Mouse (Mus musculus): ENCODE measurements around the gene Cdca3. TPM values are rescaled to one million over a fixed set of nuclear protein-coding genes. Genes with fewer than 3 reads are reported as not detected.
"Not testable (repeated sequence)": the region's sequence is repeated elsewhere in the genome, so short reads cannot be mapped to it uniquely, and the experiment has no call there.

Gene Cdca3
- polyA plus RNA-seq, 1 experiment from 2014 or later, result 194 TPM

GRCm38 (mm10) chr6:124796200-124796599 is 33.1 kb upstream of the Cdca3 start:
- Histone ChIP-seq H3K27ac (replicated peaks) (0 out of 2 replicates have a peak overlapping the region, but pooled peaks have one; percentile 41), H3K9ac (no peak overlapping the region), H3K9me3 (replicated peaks) (no peaks in the 10 kb centered on the region), H3K36me3 (replicated peaks) (no peaks in the 10 kb centered on the region), H3K27me3 (no peaks in the 10 kb centered on the region), H3K4me2 (no peak overlapping the region), H3K4me1 (replicated peaks) (peaks cover 11% of the 10 kb centered on the region), H3K4me3 (replicated peaks) (no peak overlapping the region)
- WGBS (ENCODE audit: insufficient replicate concordance), result 70% methylated on average over 2 of the region's 2 CpGs
- no peak for ATAC-seq (ENCODE audit: insufficient read depth)

- not testable (repeated sequence) for ATAC-seq (ENCODE audit: insufficient read depth); H3K9ac ChIP-seq; H3K9me3 ChIP-seq (replicated peaks); H3K27me3 ChIP-seq; H3K36me3 ChIP-seq (replicated peaks)
- H3K4me1 ChIP-seq (replicated peaks), result peaks cover 40% of the 10 kb centered on the region
- peak overlapping the region; percentile 66; the same call in 1 of the 2 replicates for H3K27ac ChIP-seq (replicated peaks)
- peak overlapping the region; percentile 61 for H3K4me2 ChIP-seq
- peak overlapping the region; percentile 34; the same call in 1 of the 2 replicates for H3K4me3 ChIP-seq (replicated peaks)
- WGBS (ENCODE audit: insufficient replicate concordance), result 7% methylated on average over 6 of the region's 9 CpGs
These were observed 26.9 kb upstream of the Cdca3 start for GRCm38 (mm10) chr6:124802400-124802799.

GRCm38 (mm10) chr6:124803061-124803460 is 26.3 kb upstream of the Cdca3 start:
- Histone ChIP-seq H3K9ac (no peak overlapping the region), H3K4me2 (no peak overlapping the region), H3K9me3 (replicated peaks) (no peaks in the 10 kb centered on the region), H3K4me1 (replicated peaks) (peaks cover 46% of the 10 kb centered on the region), H3K27ac (replicated peaks) (no peak overlapping the region), H3K4me3 (replicated peaks) (no peak overlapping the region), H3K36me3 (replicated peaks) (no peaks in the 10 kb centered on the region), H3K27me3 (no peaks in the 10 kb centered on the region)
- no peak for ATAC-seq (ENCODE audit: insufficient read depth)
- 65% methylated on average over 3 of the region's 3 CpGs for WGBS (ENCODE audit: insufficient replicate concordance)

GRCm38 (mm10) chr6:124803691-124804090 is 25.7 kb upstream of the Cdca3 start:
- H3K36me3 ChIP-seq (replicated peaks); H3K4me2 ChIP-seq; H3K4me3 ChIP-seq (replicated peaks); H3K9ac ChIP-seq; ATAC-seq (ENCODE audit: insufficient read depth); H3K27ac ChIP-seq (replicated peaks); H3K9me3 ChIP-seq (replicated peaks); H3K27me3 ChIP-seq: not testable (repeated sequence)
- peaks cover 52% of the 10 kb centered on the region for H3K4me1 ChIP-seq (replicated peaks)
- WGBS (ENCODE audit: insufficient replicate concordance), result 86% methylated on average over 4 of the region's 4 CpGs

GRCm38 (mm10) chr6:124804341-124804740 is 25.0 kb upstream of the Cdca3 start:
- Histone ChIP-seq H3K4me1 (replicated peaks) (peaks cover 57% of the 10 kb centered on the region), H3K27me3 (no peaks in the 10 kb centered on the region), H3K4me3 (replicated peaks) (no peak overlapping the region), H3K36me3 (replicated peaks) (no peaks in the 10 kb centered on the region), H3K9me3 (replicated peaks) (no peaks in the 10 kb centered on the region), H3K4me2 (no peak overlapping the region), H3K27ac (replicated peaks) (no peak overlapping the region), H3K9ac (no peak overlapping the region)
- ATAC-seq (ENCODE audit: insufficient read depth), result no peak
- 46% methylated on average over 3 of the region's 3 CpGs for WGBS (ENCODE audit: insufficient replicate concordance)

DNA sequence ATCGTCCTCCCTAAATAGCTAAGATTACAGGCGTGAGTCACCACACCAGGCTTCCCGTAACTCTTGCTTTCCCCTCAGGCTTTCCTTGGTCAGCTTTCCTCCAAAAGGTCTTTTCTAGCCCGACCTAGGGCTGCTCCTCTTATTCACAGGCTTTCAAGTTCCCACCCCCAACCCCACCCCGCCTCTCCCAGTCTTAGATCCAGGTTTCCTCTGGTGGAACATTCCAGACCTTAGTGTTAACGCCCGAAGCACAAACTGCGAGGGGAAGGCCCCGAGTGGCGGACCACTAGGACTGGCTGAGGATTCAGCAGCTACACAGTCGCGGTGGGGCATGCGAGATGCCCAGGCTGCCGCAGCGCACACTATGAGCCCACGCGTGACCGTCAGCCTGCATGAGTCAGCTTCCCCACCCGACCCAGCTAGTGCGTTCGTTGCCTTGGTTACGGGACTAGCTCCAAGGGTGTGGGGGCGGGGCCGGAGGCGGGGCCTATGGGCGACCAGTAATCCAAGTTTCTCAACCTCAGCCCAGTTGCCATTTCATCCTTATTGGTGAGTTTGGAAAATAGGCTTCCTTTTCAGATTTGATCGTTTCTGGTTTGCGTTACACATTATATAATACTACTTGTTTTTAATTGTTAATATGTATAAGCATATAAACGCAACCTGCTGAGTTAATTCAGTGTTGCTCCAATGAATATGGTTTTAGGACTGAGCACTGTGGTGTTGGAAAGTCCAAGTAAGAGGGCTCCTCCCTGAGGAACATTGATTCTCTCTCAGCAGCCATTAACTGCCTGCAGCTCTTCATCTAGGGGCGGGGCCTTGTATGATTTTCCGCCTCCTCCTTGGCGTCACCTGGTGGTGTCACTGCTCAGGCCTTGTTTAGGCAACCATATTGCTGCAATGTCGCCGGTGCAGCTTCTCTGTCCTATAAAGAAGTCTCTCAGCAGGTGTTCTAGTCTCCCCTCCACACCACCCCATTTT is 23.7 kb upstream of the Cdca3 start:
- Histone ChIP-seq H3K36me3 (replicated peaks) (peaks cover 9% of the 10 kb centered on the region; the same call in 1 of the 2 replicates), H3K27me3 (no peaks in the 10 kb centered on the region), H3K4me1 (replicated peaks) (peaks cover 70% of the 10 kb centered on the region), H3K9me3 (replicated peaks) (no peaks in the 10 kb centered on the region), H3K4me2 (peak overlapping the region; percentile 91), H3K27ac (replicated peaks) (peak overlapping the region; percentile 82), H3K9ac (peak overlapping the region; percentile 52; the same call in 1 of the 2 replicates), H3K4me3 (replicated peaks) (peak overlapping the region; percentile 60)
- 3% methylated on average over 34 of the region's 34 CpGs for WGBS (ENCODE audit: insufficient replicate concordance)
- peak; percentile 56 for ATAC-seq (ENCODE audit: insufficient read depth)

- H3K9ac ChIP-seq, result no peak overlapping the region
- peaks cover 75% of the 10 kb centered on the region for H3K4me1 ChIP-seq (replicated peaks)
- peaks cover 17% of the 10 kb centered on the region for H3K36me3 ChIP-seq (replicated peaks)
- H3K4me2 ChIP-seq, result peak overlapping the region; percentile 91
- no peaks in the 10 kb centered on the region for H3K9me3 ChIP-seq (replicated peaks)
- no peaks in the 10 kb centered on the region for H3K27me3 ChIP-seq
- H3K27ac ChIP-seq (replicated peaks), result peak overlapping the region; percentile 82
- H3K4me3 ChIP-seq (replicated peaks), result peak overlapping the region; percentile 60; the same call in 1 of the 2 replicates
- ATAC-seq (ENCODE audit: insufficient read depth), result no peak
- 72% methylated on average over 7 of the region's 7 CpGs for WGBS (ENCODE audit: insufficient replicate concordance)
These were observed 22.8 kb upstream of the Cdca3 start for GRCm38 (mm10) chr6:124806446-124807140.

DNA sequence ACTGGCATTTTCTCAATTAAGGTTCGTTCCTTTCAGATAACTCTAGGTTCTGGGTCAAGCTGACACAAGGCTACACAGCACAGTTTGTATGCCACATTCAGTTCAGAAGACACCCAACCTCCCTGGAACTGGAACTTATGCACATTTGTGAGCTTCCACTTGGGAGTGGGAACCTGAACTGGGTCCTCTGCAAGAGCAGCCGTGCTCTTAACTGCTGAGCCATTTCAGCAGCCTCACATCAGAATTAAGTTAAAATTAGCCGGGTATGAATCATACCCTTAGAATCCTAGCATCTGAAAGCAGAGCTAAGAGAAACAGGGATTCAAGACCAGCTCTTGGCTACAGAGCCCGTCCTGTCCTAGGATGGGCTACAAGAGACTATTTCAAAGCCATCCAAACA is 22.0 kb upstream of the Cdca3 start:
- H3K9ac ChIP-seq, result no peak overlapping the region
- 73% methylated on average over 4 of the region's 4 CpGs for WGBS (ENCODE audit: insufficient replicate concordance)
- H3K36me3 ChIP-seq (replicated peaks), result peaks cover 25% of the 10 kb centered on the region
- no peaks in the 10 kb centered on the region for H3K27me3 ChIP-seq
- no peaks in the 10 kb centered on the region for H3K9me3 ChIP-seq (replicated peaks)
- no peak overlapping the region; the same call in 1 of the 2 replicates for H3K4me2 ChIP-seq
- no peak overlapping the region for H3K4me3 ChIP-seq (replicated peaks)
- peaks cover 82% of the 10 kb centered on the region for H3K4me1 ChIP-seq (replicated peaks)
- H3K27ac ChIP-seq (replicated peaks), result peak overlapping the region; percentile 91; the same call in 1 of the 2 replicates
- ATAC-seq (ENCODE audit: insufficient read depth), result no peak

DNA sequence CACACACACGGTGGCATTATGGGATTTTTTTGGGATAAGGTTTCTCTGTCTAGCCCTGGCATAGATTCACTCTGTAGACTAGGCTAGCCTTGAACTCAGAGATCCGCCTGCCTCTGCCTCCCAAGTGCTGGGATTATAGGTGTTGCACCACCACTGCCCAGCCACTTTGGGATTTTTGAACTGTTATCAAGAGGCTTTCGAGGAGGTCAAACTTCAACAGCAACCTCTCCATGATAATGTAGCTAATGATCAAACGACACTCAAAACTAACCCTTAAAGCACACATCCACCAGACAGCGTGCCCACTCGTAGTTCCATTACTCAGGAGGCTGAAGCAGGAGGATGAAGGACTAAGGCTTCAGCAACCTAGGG is 21.4 kb upstream of the Cdca3 start:
- ATAC-seq (ENCODE audit: insufficient read depth), result no peak
- peak overlapping the region; percentile 76 for H3K4me3 ChIP-seq (replicated peaks)
- peak overlapping the region; percentile 98 for H3K4me2 ChIP-seq
- peaks cover 30% of the 10 kb centered on the region for H3K36me3 ChIP-seq (replicated peaks)
- H3K27me3 ChIP-seq, result no peaks in the 10 kb centered on the region
- H3K9ac ChIP-seq, result peak overlapping the region; percentile 85
- H3K9me3 ChIP-seq (replicated peaks), result no peaks in the 10 kb centered on the region
- WGBS (ENCODE audit: insufficient replicate concordance), result 61% methylated on average over 6 of the region's 6 CpGs
- H3K27ac ChIP-seq (replicated peaks), result peak overlapping the region; percentile 91
- H3K4me1 ChIP-seq (replicated peaks), result peaks cover 82% of the 10 kb centered on the region

DNA sequence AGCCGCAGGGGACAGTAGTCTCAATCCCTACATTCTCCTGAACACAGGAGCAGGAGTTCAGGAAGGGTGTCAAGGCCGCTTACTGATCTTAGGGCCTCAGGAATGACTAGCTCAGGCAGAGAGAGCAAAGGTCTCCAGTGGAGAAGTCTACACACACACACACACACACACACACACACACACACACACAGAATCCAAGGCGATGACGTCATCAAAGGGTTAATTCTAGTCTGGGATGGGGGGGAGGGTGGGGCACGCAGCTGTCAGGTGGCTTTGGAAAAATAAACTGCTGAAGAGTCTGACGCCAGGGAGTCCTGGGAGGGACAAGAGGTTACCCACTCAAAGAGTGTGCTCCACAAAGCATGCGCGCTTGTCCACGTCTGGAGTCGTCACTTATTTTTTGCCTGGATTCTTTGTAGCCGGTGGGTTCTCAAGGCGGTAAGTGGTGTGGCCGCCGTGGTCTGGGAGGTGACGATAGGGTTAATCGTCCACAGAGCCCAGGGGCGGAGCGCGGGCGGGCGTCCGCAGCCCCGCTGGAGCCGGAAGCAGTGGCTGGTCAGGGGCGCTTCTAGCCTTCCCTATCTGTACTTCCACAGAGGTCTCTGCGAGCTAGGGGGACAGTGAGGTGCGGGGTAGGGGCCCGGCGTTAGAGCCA is 20.9 kb upstream of the Cdca3 start, which contains the start of gene Spsb2:
Spsb2 (plus strand) TSS at position 304 of the 655 bp plus-strand sequence.
- H3K27ac ChIP-seq (replicated peaks), result peak within 1 kb of the TSS; percentile 91
- H3K27me3 ChIP-seq, result no peaks in the 10 kb centered on the region
- H3K9ac ChIP-seq, result peak within 1 kb of the TSS; percentile 85
- peak; percentile 60 for ATAC-seq (ENCODE audit: insufficient read depth)
- peak within 1 kb of the TSS; percentile 76 for H3K4me3 ChIP-seq (replicated peaks)
- H3K4me1 ChIP-seq (replicated peaks), result peaks cover 86% of the 10 kb centered on the region
- H3K9me3 ChIP-seq (replicated peaks), result no peaks in the 10 kb centered on the region
- WGBS (ENCODE audit: insufficient replicate concordance), result 3% methylated on average over 29 of the region's 29 CpGs
- H3K4me2 ChIP-seq, result peak within 1 kb of the TSS; percentile 98
- peaks cover 30% of the 10 kb centered on the region for H3K36me3 ChIP-seq (replicated peaks)
